Mouse (Mus musculus) forebrain, postnatal 0 days (tissue): ENCODE results near the gene Btbd35f29. TPM values are rescaled to one million over a fixed set of nuclear protein-coding genes. Genes with fewer than 3 reads are reported as not detected.
"Not testable (repeated sequence)": the region's sequence is repeated elsewhere in the genome, so short reads cannot be mapped to it uniquely, and the experiment has no call there.

Experiments used
- ATAC-seq: fragments of 200-750 bp; cut with Nextera tagmentation; 2 replicates; pipeline ENCODE4 v1.8.0; 2017; ENCODE audit warnings: mild to moderate bottlenecking, moderate library complexity
- DNase-seq: peaks from one replicate; pipeline ENCODE4 v3.0.0-alpha.2; 2015
- H3K27ac ChIP-seq: fragments of 300-500 bp; sonication (generic); 2 replicates; pipeline ENCODE4 v1.5.1; 2014; ENCODE audit warnings: low read depth, mild to moderate bottlenecking, antibody characterized with exemption, low read length, moderate library complexity, mixed read lengths
- H3K27me3 ChIP-seq: fragments of 300-500 bp; sonication (generic); 2 replicates; pipeline ENCODE4 v1.6.1; 2014; ENCODE audit warnings: mild to moderate bottlenecking, low read length, mixed read lengths; ENCODE audit not compliant: insufficient read depth
- H3K36me3 ChIP-seq: fragments of 300-500 bp; sonication (generic); 2 replicates; pipeline ENCODE4 v1.6.1; 2014; ENCODE audit warnings: mild to moderate bottlenecking, moderate library complexity; ENCODE audit not compliant: insufficient read depth
- H3K4me1 ChIP-seq: fragments of 300-500 bp; sonication (generic); 2 replicates; pipeline ENCODE4 v1.6.1; 2014; ENCODE audit warnings: antibody characterized with exemption; ENCODE audit not compliant: insufficient read depth
- H3K4me2 ChIP-seq: fragments of 300-500 bp; sonication (generic); 2 replicates; pipeline ENCODE4 v1.6.1; 2014; ENCODE audit warnings: low read depth, mild to moderate bottlenecking, moderate library complexity
- H3K4me3 ChIP-seq: fragments of 300-500 bp; sonication (generic); 2 replicates; pipeline ENCODE4 v1.5.1; 2014; ENCODE audit warnings: low read depth, low read length, mixed read lengths
- H3K9ac ChIP-seq: fragments of 300-500 bp; sonication (generic); 2 replicates; pipeline ENCODE4 v1.6.1; 2014; ENCODE audit warnings: mild to moderate bottlenecking
- H3K9me3 ChIP-seq: fragments of 300-500 bp; sonication (generic); 2 replicates; pipeline ENCODE4 v1.6.1; 2016; ENCODE audit warnings: low read length
- WGBS: fragments of 180-500 bp; shearing (Covaris S2); extraction: QIAGEN DNeasy Blood & Tissue Kit; methylation state at CpG from one replicate; pipeline ENCODE4 v1.1.7; 2014; 5-methylcytosine and 5-hydroxymethylcytosine counted together
- polyA plus RNA-seq: library from polyadenylated mRNA; unstranded; fragments of >200 nt; fragmentation: Nextera tagmentation; extraction: Ambion mirVana; gene quantifications from 2 replicates; pipeline ENCODE4 v1.2.1, GENCODE M21; 2015
- total RNA-seq: library from RNA; depleted of rRNA; stranded (reverse); fragments of >200 nt; gene quantifications from 2 replicates; pipeline ENCODE4 v1.2.3, GENCODE M21; 2014; rRNA removed

The Btbd35f29 gene
- total RNA-seq (not detected in 2 replicates), polyA plus RNA-seq (not detected in 2 replicates)

DNA sequence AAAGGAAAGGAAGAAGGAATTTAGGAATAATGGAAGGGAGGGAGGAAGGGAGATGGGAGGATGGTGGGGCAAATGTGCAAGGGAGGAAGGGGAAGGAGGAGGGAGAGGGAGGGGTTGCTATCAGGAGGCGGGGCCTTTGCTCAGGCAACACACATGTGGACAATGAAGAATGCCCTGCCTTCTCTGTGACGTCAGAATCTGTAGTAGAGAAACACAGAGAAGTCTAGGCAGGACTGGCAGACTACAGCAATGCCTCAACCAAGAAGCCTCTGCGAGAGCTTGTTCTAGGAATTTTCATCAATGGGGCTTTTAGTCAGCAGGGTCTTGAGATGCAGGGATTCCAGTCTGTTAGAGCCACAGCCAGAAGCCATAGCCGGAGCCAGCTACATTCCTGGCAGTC is at the start of gene Btbd35f29:
Gene Btbd35f29 (plus strand): TSS at position 301 of the 400 bp plus-strand sequence.
- H3K4me1 ChIP-seq, ATAC-seq, H3K36me3 ChIP-seq, H3K4me2 ChIP-seq, H3K27me3 ChIP-seq, H3K4me3 ChIP-seq, H3K9ac ChIP-seq, H3K27ac ChIP-seq, DNase-seq, H3K9me3 ChIP-seq: not testable (repeated sequence)
- WGBS = no CpG with 5 or more reads among the region's 4 CpGs

DNA sequence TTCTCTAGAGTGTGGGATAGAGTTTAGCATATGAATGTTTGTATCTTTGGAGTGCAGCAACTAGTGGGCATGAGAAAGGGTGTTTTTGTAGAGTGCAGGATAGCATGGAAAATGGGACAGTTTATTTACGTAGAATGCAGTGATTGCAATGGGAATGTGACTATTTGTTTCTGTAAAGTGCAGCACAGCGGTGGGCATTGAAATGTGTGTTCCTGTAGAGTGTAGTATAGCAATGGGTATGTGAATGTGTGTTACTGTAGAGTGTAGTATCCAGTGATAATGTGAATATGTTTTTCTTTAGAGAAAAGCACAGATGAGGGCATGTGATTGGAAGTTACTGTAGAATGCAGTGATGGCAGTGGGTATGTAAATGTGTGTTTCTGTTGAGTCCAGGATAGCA is 23.9 kb downstream of the Btbd35f29 start:
- H3K27me3 ChIP-seq, H3K4me1 ChIP-seq, ATAC-seq, H3K36me3 ChIP-seq, H3K27ac ChIP-seq, DNase-seq, H3K9ac ChIP-seq, H3K4me2 ChIP-seq, H3K4me3 ChIP-seq: not testable (repeated sequence)
- H3K9me3 ChIP-seq = peaks cover 10% of the 10 kb centered on the region; the same call in 1 of the 2 replicates
- WGBS = 70% methylated on average over 2 of the region's 2 CpGs

DNA sequence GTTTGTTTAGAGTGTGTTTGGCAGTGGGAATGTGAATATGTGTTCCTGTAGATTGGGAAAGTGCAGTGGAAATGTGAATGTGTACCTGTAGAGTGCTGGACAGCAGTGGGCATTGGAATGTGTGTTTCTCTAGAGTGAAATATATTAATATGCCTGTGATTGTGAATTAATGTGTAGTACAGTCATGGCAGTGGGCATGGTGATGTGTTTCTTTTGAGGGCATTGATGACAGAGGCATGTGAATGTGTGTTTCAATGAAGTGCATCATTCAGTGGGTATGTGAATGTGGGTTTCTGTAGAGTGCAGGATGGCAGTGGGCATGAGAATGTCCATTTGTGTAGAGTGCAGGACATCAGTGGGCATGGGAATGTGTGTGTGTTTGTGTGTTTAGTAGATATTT is 27.7 kb downstream of the Btbd35f29 start:
- not testable (repeated sequence) for H3K4me1 ChIP-seq, ATAC-seq, H3K4me3 ChIP-seq, H3K9ac ChIP-seq, H3K4me2 ChIP-seq, H3K36me3 ChIP-seq, DNase-seq, H3K27ac ChIP-seq, H3K27me3 ChIP-seq
- peaks cover 10% of the 10 kb centered on the region; the same call in 1 of the 2 replicates for H3K9me3 ChIP-seq

DNA sequence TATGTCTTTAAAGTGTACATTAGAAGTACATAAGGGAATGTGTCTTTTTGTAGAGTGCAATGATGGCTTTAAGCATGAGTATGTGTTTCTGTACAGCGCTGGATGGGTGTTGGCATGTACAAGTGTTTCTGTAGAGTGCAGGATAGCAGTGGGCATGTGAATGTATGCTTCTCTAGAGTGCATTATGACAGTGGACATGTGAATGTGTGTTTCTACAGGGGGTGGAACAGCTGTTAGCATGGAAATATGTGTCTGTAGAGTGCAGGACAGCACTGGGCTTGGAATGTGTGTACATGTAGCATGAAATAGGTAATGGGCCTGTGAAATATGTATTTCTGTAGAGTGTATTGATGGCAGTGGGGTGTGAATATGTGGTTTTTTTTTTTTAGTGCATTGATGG is 28.4 kb downstream of the Btbd35f29 start:
- 84% methylated on average over 1 of the region's 1 CpGs for WGBS
- ATAC-seq, H3K4me3 ChIP-seq, H3K4me1 ChIP-seq, H3K36me3 ChIP-seq, H3K9ac ChIP-seq, H3K4me2 ChIP-seq, H3K27me3 ChIP-seq, H3K27ac ChIP-seq, DNase-seq: not testable (repeated sequence)
- peaks cover 10% of the 10 kb centered on the region; the same call in 1 of the 2 replicates for H3K9me3 ChIP-seq

DNA sequence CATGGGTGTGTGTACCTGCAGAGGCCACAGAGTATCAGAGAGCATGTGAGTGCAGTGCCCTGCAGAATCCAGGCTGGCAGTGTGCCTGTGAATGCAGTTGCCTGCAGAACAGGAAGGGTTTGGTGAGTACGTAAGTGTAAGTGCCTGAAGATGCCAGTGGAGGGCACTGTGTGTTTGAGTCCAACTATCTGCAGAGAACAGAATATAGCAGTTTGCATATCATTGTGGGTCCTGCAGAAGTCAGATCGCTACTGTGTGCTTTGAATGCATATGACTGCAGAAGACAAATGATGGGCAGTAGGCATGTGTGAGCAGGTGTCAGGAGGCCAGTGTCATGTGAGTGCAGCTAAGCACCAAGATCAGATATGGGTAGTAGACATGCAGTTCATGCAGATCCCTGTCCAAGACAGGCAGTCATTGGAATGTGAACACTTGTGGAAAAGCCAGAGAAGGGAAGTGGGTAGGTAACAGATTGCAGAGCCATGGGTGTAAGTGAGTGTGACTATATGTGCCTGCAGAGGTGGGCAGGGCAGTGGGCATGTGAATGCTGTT is 41.1 kb downstream of the Btbd35f29 start:
- H3K4me3 ChIP-seq, DNase-seq, H3K27ac ChIP-seq, H3K36me3 ChIP-seq, H3K4me2 ChIP-seq, H3K27me3 ChIP-seq, H3K4me1 ChIP-seq, H3K9ac ChIP-seq, ATAC-seq: not testable (repeated sequence)
- 83% methylated on average over 2 of the region's 2 CpGs for WGBS
- H3K9me3 ChIP-seq = peaks cover 16% of the 10 kb centered on the region; the same call in 1 of the 2 replicates

DNA sequence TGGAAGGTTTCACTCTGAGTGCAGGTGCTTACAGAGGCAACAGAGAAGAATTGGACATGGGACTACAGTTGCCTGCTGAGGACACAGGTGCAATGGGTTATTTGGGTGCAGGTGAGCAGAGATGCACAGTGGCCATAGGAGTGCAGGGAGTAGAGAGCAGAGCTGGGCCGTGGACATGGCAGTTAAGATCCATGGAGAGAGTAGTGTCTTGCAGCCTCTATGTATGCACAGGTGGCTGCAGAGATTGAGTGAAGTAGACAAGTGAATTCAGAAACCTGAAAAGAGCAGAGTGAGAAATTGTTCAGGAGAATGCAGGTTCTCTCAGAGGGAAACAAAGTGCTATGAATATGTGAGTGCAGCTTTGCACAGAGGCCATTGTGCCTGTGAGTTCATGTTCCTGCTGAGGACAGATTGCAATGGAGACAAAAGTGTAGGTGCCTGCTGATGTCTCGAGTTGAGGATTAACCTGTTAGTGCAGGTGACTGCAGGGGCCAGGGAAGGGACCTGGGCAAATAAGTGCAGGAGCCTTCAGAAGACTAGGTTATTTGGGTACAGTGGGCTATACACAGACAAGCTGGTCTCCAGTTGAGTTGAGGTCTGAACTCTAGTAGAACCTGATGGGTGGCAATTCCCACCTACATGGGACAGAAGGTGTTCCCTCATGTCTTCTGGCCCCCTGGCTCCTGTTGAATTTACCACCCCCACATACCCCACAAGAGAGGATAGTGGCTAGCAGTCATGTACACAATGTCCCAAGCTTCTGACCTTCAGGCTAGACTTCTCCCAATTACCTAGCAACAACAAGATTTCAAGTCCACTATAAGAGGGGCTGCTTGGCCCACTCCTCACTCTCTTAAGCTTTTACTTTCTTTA is 42.2 kb downstream of the Btbd35f29 start:
- H3K36me3 ChIP-seq, H3K9ac ChIP-seq, H3K27me3 ChIP-seq, ATAC-seq, H3K4me3 ChIP-seq, DNase-seq, H3K4me1 ChIP-seq, H3K4me2 ChIP-seq, H3K27ac ChIP-seq: not testable (repeated sequence)
- 58% methylated on average over 2 of the region's 2 CpGs for WGBS
- H3K9me3 ChIP-seq = peaks cover 20% of the 10 kb centered on the region; the same call in 1 of the 2 replicates

DNA sequence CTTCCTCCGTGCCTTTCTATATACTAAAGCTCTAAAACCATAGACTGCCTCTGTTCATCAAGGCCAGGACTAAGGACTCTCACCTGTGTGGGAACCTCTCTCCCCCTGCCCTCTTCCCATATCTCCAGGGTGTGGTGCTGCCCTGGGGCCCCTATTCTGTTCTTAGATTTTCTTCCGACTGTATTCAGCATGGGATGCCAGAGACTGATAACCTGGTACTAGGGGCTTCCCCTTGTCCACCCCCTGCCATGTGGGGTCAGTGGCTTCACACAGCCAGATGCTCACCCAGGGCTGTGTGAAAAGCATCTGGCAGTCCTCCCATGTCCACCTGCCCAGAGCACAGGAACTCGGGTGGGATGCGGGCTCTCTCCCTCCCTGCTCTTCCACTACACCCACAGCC is 43.1 kb downstream of the Btbd35f29 start:
- not testable (repeated sequence) for DNase-seq, ATAC-seq, H3K27ac ChIP-seq, H3K4me1 ChIP-seq, H3K4me3 ChIP-seq, H3K36me3 ChIP-seq, H3K9ac ChIP-seq, H3K27me3 ChIP-seq, H3K4me2 ChIP-seq
- WGBS = 86% methylated on average over 4 of the region's 4 CpGs
- peaks cover 23% of the 10 kb centered on the region; the same call in 1 of the 2 replicates for H3K9me3 ChIP-seq

DNA sequence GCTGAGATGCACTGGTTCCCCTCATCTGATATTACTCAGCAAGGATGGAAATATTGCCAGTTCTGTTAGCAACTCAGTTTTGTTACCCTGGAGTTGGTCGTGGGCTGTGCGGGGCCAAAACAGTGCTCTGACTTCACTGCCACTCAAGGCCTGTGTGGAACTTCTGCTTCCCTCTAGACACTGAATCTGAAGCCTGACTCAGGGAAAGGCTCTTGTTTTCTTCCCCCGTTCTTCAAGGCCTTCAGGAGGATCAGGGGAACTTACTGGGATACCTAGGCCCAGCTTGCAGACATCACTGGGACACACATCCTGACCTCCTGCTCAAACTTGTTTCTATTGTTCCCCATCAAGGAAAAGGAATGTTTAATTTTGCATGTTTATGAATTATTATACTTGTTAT is 45.2 kb downstream of the Btbd35f29 start:
- H3K27ac ChIP-seq, H3K36me3 ChIP-seq, ATAC-seq, H3K27me3 ChIP-seq, H3K9ac ChIP-seq, H3K4me3 ChIP-seq, DNase-seq, H3K4me1 ChIP-seq, H3K4me2 ChIP-seq: not testable (repeated sequence)
- H3K9me3 ChIP-seq = peaks cover 23% of the 10 kb centered on the region; the same call in 1 of the 2 replicates
- WGBS = 81% methylated on average over 3 of the region's 3 CpGs

DNA sequence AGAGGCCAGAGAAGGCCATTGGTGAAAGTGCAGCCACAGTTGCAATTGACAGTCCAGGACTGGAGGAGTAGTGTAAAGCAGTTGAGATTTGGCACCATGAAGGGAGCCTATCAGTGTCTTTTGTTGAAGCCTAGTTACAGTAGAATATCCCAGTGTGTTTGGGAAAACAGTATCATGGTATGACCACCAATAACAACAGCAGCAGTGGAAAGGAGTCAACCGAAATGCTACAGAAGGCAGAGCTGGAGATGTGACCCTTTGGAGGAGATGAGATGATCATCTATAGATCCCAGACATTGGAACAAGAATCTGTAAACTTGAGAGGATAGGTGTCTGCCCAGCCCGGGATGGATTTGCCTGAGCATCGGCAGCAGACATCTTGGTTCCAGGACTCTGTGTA is 47.7 kb downstream of the Btbd35f29 start:
- H3K4me3 ChIP-seq, H3K27me3 ChIP-seq, H3K4me2 ChIP-seq, H3K36me3 ChIP-seq, DNase-seq, H3K4me1 ChIP-seq, H3K27ac ChIP-seq, H3K9ac ChIP-seq, ATAC-seq: not testable (repeated sequence)
- peaks cover 13% of the 10 kb centered on the region; the same call in 1 of the 2 replicates for H3K9me3 ChIP-seq
- 95% methylated on average over 2 of the region's 3 CpGs for WGBS
